Mouse (Mus musculus): Measurements from ENCODE around the gene Cops7b. TPM values are rescaled to one million over a fixed set of nuclear protein-coding genes. Genes with fewer than 3 reads are reported as not detected.

Cops7b gene
- total RNA-seq, 2 experiments from 2014 or later: 10.2 to 11.0 TPM

- no peak for TF ChIP-seq CTCF (IDR thresholded peaks at IDR 0.05)
- intact Hi-C loops (cut with DNase I): no loop called here
- no peak overlapping the region for H3K27ac ChIP-seq
- DNase-seq: no peak
- H3K4me3 ChIP-seq: no peak overlapping the region
Observed at GRCm38 (mm10) chr1:86569292-86569860, 13.3 kb upstream of the Cops7b start.

GRCm38 (mm10) chr1:86571381-86571780 lies 11.3 kb upstream of the Cops7b start:
- intact Hi-C loops (cut with DNase I): no loop called here
- no peak for TF ChIP-seq CTCF (IDR thresholded peaks at IDR 0.05)
- no peak for DNase-seq
- Histone ChIP-seq H3K4me3 (no peak overlapping the region), H3K27ac (no peak overlapping the region)

GRCm38 (mm10) chr1:86571941-86572340 lies 10.8 kb upstream of the Cops7b start:
- Histone ChIP-seq H3K4me3 (no peak overlapping the region), H3K27ac (no peak overlapping the region)
- no peak for DNase-seq
- no peak for TF ChIP-seq CTCF (IDR thresholded peaks at IDR 0.05)
- intact Hi-C loops (cut with DNase I): no loop called here

GRCm38 (mm10) chr1:86580426-86580825 lies 2.3 kb upstream of the Cops7b start:
- intact Hi-C loops (cut with DNase I): no loop called here
- Histone ChIP-seq H3K27ac (no peak overlapping the region), H3K4me3 (no peak overlapping the region)
- DNase-seq: no peak
- no peak for TF ChIP-seq CTCF (IDR thresholded peaks at IDR 0.05)

GRCm38 (mm10) chr1:86581692-86582450 lies 833 bp upstream of the Cops7b start:
- peak; percentile 51 for DNase-seq
- Histone ChIP-seq H3K27ac (peak overlapping the region; percentile 93), H3K4me3 (peak overlapping the region; percentile 96)
- TF ChIP-seq CTCF (IDR thresholded peaks at IDR 0.05): no peak
- intact Hi-C loops (cut with DNase I): no loop called here

- H3K27ac ChIP-seq: no peak overlapping the region
- intact Hi-C loops (cut with DNase I): no loop called here
- DNase-seq: no peak
- H3K4me3 ChIP-seq: no peak overlapping the region
- no peak for TF ChIP-seq CTCF (IDR thresholded peaks at IDR 0.05)
Observed at GRCm38 (mm10) chr1:86583709-86584108, 1.0 kb downstream of the Cops7b start.

- peak overlapping the region; percentile 82 for H3K27ac ChIP-seq
- peak; percentile 86 for DNase-seq
- intact Hi-C loops (cut with DNase I): no loop called here
- no peak for TF ChIP-seq CTCF (IDR thresholded peaks at IDR 0.05)
- H3K4me3 ChIP-seq: peak overlapping the region; percentile 84
Observed at GRCm38 (mm10) chr1:86586992-86587391, 4.3 kb downstream of the Cops7b start.

GRCm38 (mm10) chr1:86594539-86594938 lies 11.8 kb downstream of the Cops7b start:
- no peak overlapping the region for H3K4me3 ChIP-seq
- intact Hi-C loops (cut with DNase I): no loop called here
- no peak overlapping the region for H3K27ac ChIP-seq
- no peak for TF ChIP-seq CTCF (IDR thresholded peaks at IDR 0.05)
- DNase-seq: no peak

GRCm38 (mm10) chr1:86595315-86595714 lies 12.6 kb downstream of the Cops7b start:
- no peak for DNase-seq
- H3K4me3 ChIP-seq: no peak overlapping the region
- no peak overlapping the region for H3K27ac ChIP-seq
- no peak for TF ChIP-seq CTCF (IDR thresholded peaks at IDR 0.05)
- intact Hi-C loops (cut with DNase I): no loop called here

GRCm38 (mm10) chr1:86596512-86596911 lies 13.8 kb downstream of the Cops7b start:
- no peak for DNase-seq
- intact Hi-C loops (cut with DNase I): no loop called here
- H3K4me3 ChIP-seq: no peak overlapping the region
- TF ChIP-seq CTCF (IDR thresholded peaks at IDR 0.05): no peak
- no peak overlapping the region for H3K27ac ChIP-seq

GRCm38 (mm10) chr1:86598516-86598915 lies 15.8 kb downstream of the Cops7b start:
- intact Hi-C loops (cut with DNase I): no loop called here
- peak; percentile 60 for TF ChIP-seq CTCF (IDR thresholded peaks at IDR 0.05)
- Histone ChIP-seq H3K4me3 (no peak overlapping the region), H3K27ac (no peak overlapping the region)
- no peak for DNase-seq

GRCm38 (mm10) chr1:86600117-86600516 lies 17.4 kb downstream of the Cops7b start:
- intact Hi-C loops (cut with DNase I): no loop called here
- Histone ChIP-seq H3K27ac (peak overlapping the region; percentile 40), H3K4me3 (no peak overlapping the region)
- DNase-seq: no peak
- no peak for TF ChIP-seq CTCF (IDR thresholded peaks at IDR 0.05)

GRCm38 (mm10) chr1:86610954-86611353 lies 28.2 kb downstream of the Cops7b start:
- no peak overlapping the region for H3K4me3 ChIP-seq
- H3K27ac ChIP-seq: no peak overlapping the region
- no peak for DNase-seq
- TF ChIP-seq CTCF (IDR thresholded peaks at IDR 0.05): no peak
- intact Hi-C loops (cut with DNase I): no loop called here

GRCm38 (mm10) chr1:86612081-86612480 lies 29.4 kb downstream of the Cops7b start:
- TF ChIP-seq CTCF (IDR thresholded peaks at IDR 0.05): peak; percentile 16; the same call in 1 of the 2 replicates
- no peak overlapping the region for H3K27ac ChIP-seq
- intact Hi-C loops (cut with DNase I): no loop called here
- no peak overlapping the region for H3K4me3 ChIP-seq
- DNase-seq: no peak

Data from gastrocnemius, adult 2 months (tissue).